Mouse (Mus musculus) erythroblast, embryonic 14.5 days (primary cell): ENCODE results near the gene Fam186b.

ENCODE experiments used
- GATA1 ChIP-seq: IDR thresholded peaks from 2 replicates; pipeline ENCODE4 v1.6.1; 2012; ENCODE audit warnings: low read length, inconsistent platforms, mixed read lengths
- TAL1 ChIP-seq: IDR thresholded peaks from 3 replicates; pipeline ENCODE4 v1.6.1; 2012; ENCODE audit warnings: low read length, inconsistent platforms, mixed read lengths

- no peak for TF ChIP-seq TAL1
- no peak for TF ChIP-seq GATA1
Measured at GRCm38 (mm10) chr15:99254477-99255005, 41.1 kb downstream of the Fam186b start.
